Comparison of ENCODE assay signal across 8 mouse cellular contexts in genomic region chrX:73672031-73672431, GRCm38 (mm10). TPM values are rescaled to one million over a fixed set of nuclear protein-coding genes. Genes with fewer than 3 reads are reported as not detected.
DNase-seq lines count a peak whose midpoint lies in the region; ATAC-seq and TF ChIP-seq lines count a peak whose summit lies in the region.

No protein-coding gene starts in this region.

- TF ChIP-seq CTCF in gastrocnemius, adult 2 months (IDR thresholded peaks at IDR 0.05), result peak; percentile 71
- TF ChIP-seq CTCF in small intestine, adult 2 months (IDR thresholded peaks at IDR 0.05; ENCODE audit: extremely low read depth, insufficient read length, insufficient replicate concordance, low read depth, low read length), result peak; percentile 42; the same call in 1 of the 2 replicates

- peak; percentile 82 for ATAC-seq in activated CD4-positive, CD25-positive, alpha-beta regulatory T cell, adult 4 months

- H3K27me3 ChIP-seq in megakaryocyte, embryonic 14.5 days (replicated peaks), result peaks cover 73% of the 10 kb centered on the region
- no peaks in the 10 kb centered on the region for H3K27me3 ChIP-seq in small intestine, adult 2 months (ENCODE audit: control insufficient read depth, insufficient read depth, low read length)

- WGBS in small intestine, adult 2 months, result 67% methylated on average over 4 of the region's 4 CpGs

- peaks cover 8% of the 10 kb centered on the region; the same call in 1 of the 2 replicates for H3K9me3 ChIP-seq in megakaryocyte, embryonic 14.5 days

- TF ChIP-seq POLR2A in small intestine, adult 2 months (IDR thresholded peaks at IDR 0.05; ENCODE audit: low read depth, low read length), result no peak

- H3K4me3 ChIP-seq in gastrocnemius, adult 2 months, result peak overlapping the region; percentile 90
- H3K4me3 ChIP-seq in megakaryocyte, embryonic 14.5 days (replicated peaks), result peak overlapping the region; percentile 23
- peak overlapping the region; percentile 37 for H3K4me3 ChIP-seq in small intestine, adult 2 months (ENCODE audit: low read depth, low read length)

- DNase-seq in gastrocnemius, adult 2 months, result peak; percentile 61
- no peak for DNase-seq in gastrocnemius, postnatal 14 days
- DNase-seq in embryo, embryonic 9.5 days (ENCODE audit: extremely low spot score), result peak; percentile 55
- DNase-seq in heart, postnatal 4 days, result peak; percentile 62
- peak; percentile 38 to 44 for DNase-seq in layer of hippocampus, postnatal 36 days

- peaks cover 20% of the 10 kb centered on the region for H3K4me1 ChIP-seq in megakaryocyte, embryonic 14.5 days
- peaks cover 11% of the 10 kb centered on the region; the same call in 1 of the 2 replicates for H3K4me1 ChIP-seq in small intestine, adult 2 months (ENCODE audit: control insufficient read depth, insufficient read depth, insufficient read length, low read length)

- H3K36me3 ChIP-seq in megakaryocyte, embryonic 14.5 days (replicated peaks; ENCODE audit: low read length), result no peaks in the 10 kb centered on the region
- peaks cover 15% of the 10 kb centered on the region for H3K36me3 ChIP-seq in small intestine, adult 2 months (ENCODE audit: control insufficient read depth, insufficient read depth, low read length)

- intact Hi-C loops in gastrocnemius, adult 2 months (cut with DNase I), result loop anchor here (1.0 to 5.0 kb wide), 2 partner anchors 19 to 115 kb away; partner anchors contain the start of genes Idh3g and Ssr4
- intact Hi-C loops in gastrocnemius, postnatal 14 days (cut with DNase I; ENCODE audit: low total_unique reads), result no loop called here

- peak overlapping the region; percentile 96 for H3K27ac ChIP-seq in gastrocnemius, adult 2 months
- H3K27ac ChIP-seq in small intestine, adult 2 months (ENCODE audit: insufficient read depth, low read depth, low read length), result peak overlapping the region; percentile 96

RNA-seq across cellular contexts. Expression of gene Slc6a8, which starts 0.9 kb away (rescaled TPM):
- 100 to 1,000 TPM; 125 to 154 TPM for total RNA-seq in gastrocnemius, adult 2 months (2021)
- total RNA-seq in gastrocnemius, postnatal 14 days (2021), result 10 to 100 TPM; 55.5 to 58.5 TPM
- polyA plus RNA-seq in activated CD4-positive, CD25-positive, alpha-beta regulatory T cell, adult 4 months (2017; shearing (Covaris generic)), result under 1 TPM; 0.36 to 0.61 TPM
- total RNA-seq in heart, postnatal 4 days (2021), result 100 to 1,000 TPM; 120 TPM
- 100 to 1,000 TPM in 1 of 2 experiments, 10 to 100 TPM in 1; 92.0 to 100 TPM for total RNA-seq in layer of hippocampus, postnatal 36 days (2021)
- polyA plus RNA-seq in megakaryocyte, embryonic 14.5 days (2012; ENCODE audit: insufficient read depth, low replicate concordance), result 0.78 and 3.9 TPM in 2 replicates
- 308 and 930 TPM in 2 replicates for polyA plus RNA-seq in small intestine, adult 2 months (2012; rRNA removed)

RNA-seq across cellular contexts. Expression of gene Pnck, which starts 12.1 kb away (rescaled TPM):
- 10 to 100 TPM in 1 of 2 experiments, 1 to 10 TPM in 1; 8.1 to 10.6 TPM for total RNA-seq in gastrocnemius, adult 2 months (2021)
- 10 to 100 TPM; 15.4 to 16.3 TPM for total RNA-seq in gastrocnemius, postnatal 14 days (2021)
- polyA plus RNA-seq in activated CD4-positive, CD25-positive, alpha-beta regulatory T cell, adult 4 months (2017; shearing (Covaris generic)), result 1 to 10 TPM in 1 of 2 experiments, not detected in 1; 1.8 TPM
- 10 to 100 TPM; 10.4 to 12.7 TPM for total RNA-seq in heart, postnatal 4 days (2021)
- 100 to 1,000 TPM; 107 to 123 TPM for total RNA-seq in layer of hippocampus, postnatal 36 days (2021)
- not detected in 2 replicates for polyA plus RNA-seq in megakaryocyte, embryonic 14.5 days (2012; ENCODE audit: insufficient read depth, low replicate concordance)
- polyA plus RNA-seq in small intestine, adult 2 months (2012; rRNA removed), result 4.5 and 5.8 TPM in 2 replicates

RNA-seq across cellular contexts. Expression of gene Dusp9, which starts 32.8 kb away (rescaled TPM):
- total RNA-seq in gastrocnemius, adult 2 months (2021), result not detected
- total RNA-seq in gastrocnemius, postnatal 14 days (2021), result not detected
- polyA plus RNA-seq in activated CD4-positive, CD25-positive, alpha-beta regulatory T cell, adult 4 months (2017; shearing (Covaris generic)), result under 1 TPM in 1 of 2 experiments, not detected in 1; 0.23 TPM
- total RNA-seq in heart, postnatal 4 days (2021), result under 1 TPM; 0.18 to 0.19 TPM
- total RNA-seq in layer of hippocampus, postnatal 36 days (2021), result under 1 TPM; 0.18 to 0.25 TPM
- polyA plus RNA-seq in megakaryocyte, embryonic 14.5 days (2012; ENCODE audit: insufficient read depth, low replicate concordance), result 0.57 and 1.4 TPM in 2 replicates
- polyA plus RNA-seq in small intestine, adult 2 months (2012; rRNA removed), result 0.23 and 1.1 TPM in 2 replicates

RNA-seq across cellular contexts. Expression of gene Bcap31, which starts 43.9 kb away (rescaled TPM):
- 10 to 100 TPM; 48.5 to 55.8 TPM for total RNA-seq in gastrocnemius, adult 2 months (2021)
- total RNA-seq in gastrocnemius, postnatal 14 days (2021), result 10 to 100 TPM; 60.5 to 68.8 TPM
- polyA plus RNA-seq in activated CD4-positive, CD25-positive, alpha-beta regulatory T cell, adult 4 months (2017; shearing (Covaris generic)), result 100 to 1,000 TPM; 270 to 336 TPM
- total RNA-seq in heart, postnatal 4 days (2021), result 10 to 100 TPM; 94.0 to 99.8 TPM
- 10 to 100 TPM; 83.2 to 85.3 TPM for total RNA-seq in layer of hippocampus, postnatal 36 days (2021)
- polyA plus RNA-seq in megakaryocyte, embryonic 14.5 days (2012; ENCODE audit: insufficient read depth, low replicate concordance), result 18.5 and 52.2 TPM in 2 replicates
- polyA plus RNA-seq in small intestine, adult 2 months (2012; rRNA removed), result 19.0 and 33.3 TPM in 2 replicates

RNA-seq across cellular contexts. Expression of gene Abcd1, which starts 44.4 kb away (rescaled TPM):
- total RNA-seq in gastrocnemius, adult 2 months (2021), result 10 to 100 TPM; 20.1 to 24.2 TPM
- total RNA-seq in gastrocnemius, postnatal 14 days (2021), result 10 to 100 TPM; 22.2 to 22.9 TPM
- polyA plus RNA-seq in activated CD4-positive, CD25-positive, alpha-beta regulatory T cell, adult 4 months (2017; shearing (Covaris generic)), result 10 to 100 TPM; 22.3 to 34.1 TPM
- total RNA-seq in heart, postnatal 4 days (2021), result 10 to 100 TPM; 20.4 to 20.7 TPM
- total RNA-seq in layer of hippocampus, postnatal 36 days (2021), result 10 to 100 TPM; 11.7 to 12.1 TPM
- 35.2 and 45.1 TPM in 2 replicates for polyA plus RNA-seq in megakaryocyte, embryonic 14.5 days (2012; ENCODE audit: insufficient read depth, low replicate concordance)
- 49.3 and 99.9 TPM in 2 replicates for polyA plus RNA-seq in small intestine, adult 2 months (2012; rRNA removed)

Comparison
In these comparisons a context has a peak if more than half of its experiments do, and no peak if none do; other contexts are left out.
1. H3K4me3 ChIP-seq: peak in every context shown above with its lines; median percentile 90 in gastrocnemius, adult 2 months; 37 in small intestine, adult 2 months; 23 in megakaryocyte, embryonic 14.5 days.
2. RNA of gene Pnck, which starts 12.1 kb away (total RNA-seq): 107 to 123 TPM in layer of hippocampus, postnatal 36 days; 15.4 to 16.3 TPM in gastrocnemius, postnatal 14 days, 10.4 to 12.7 TPM in heart, postnatal 4 days and 8.1 to 10.6 TPM in gastrocnemius, adult 2 months; every median in the first group is over 4 times any median in the second.